Mouse (Mus musculus) heart, adult 2 months (tissue): ENCODE data around the gene Ube2o. TPM values are rescaled to one million over a fixed set of nuclear protein-coding genes. Genes with fewer than 3 reads are reported as not detected.

Experiments
- DNase-seq, 2 experiments: peaks; one replicate each; pipeline ENCODE4 v3.0.0; 2021
- H3K27ac ChIP-seq: fragments of 200-600 bp; 2 replicates; pipeline ENCODE4 v1.8.1; 2022
- H3K27me3 ChIP-seq: fragments of 200-500 bp; 2 replicates; pipeline ENCODE4 v1.6.1; 2012; ENCODE audit warnings: mild to moderate bottlenecking, low read length, inconsistent platforms, mixed read lengths; ENCODE audit not compliant: control insufficient read depth, insufficient read depth
- H3K36me3 ChIP-seq: fragments of 200-500 bp; 2 replicates; pipeline ENCODE4 v1.6.1; 2012; ENCODE audit warnings: low read length, inconsistent platforms; ENCODE audit not compliant: control insufficient read depth, insufficient read depth
- H3K4me1 ChIP-seq: fragments of 200-500 bp; 2 replicates; pipeline ENCODE4 v1.6.1; 2011; ENCODE audit warnings: low read length; ENCODE audit not compliant: control insufficient read depth, insufficient read depth
- H3K4me3 ChIP-seq: fragments of 200-600 bp; 2 replicates; pipeline ENCODE4 v1.8.1; 2022
- H3K79me2 ChIP-seq: fragments of 200-500 bp; replicated peaks from 2 replicates; pipeline ENCODE4 v1.6.1; 2012; ENCODE audit warnings: mild to moderate bottlenecking, inconsistent platforms, low read length, moderate library complexity, mixed read lengths; ENCODE audit not compliant: control insufficient read depth, insufficient read depth
- H3K9ac ChIP-seq: fragments of 200-500 bp; 2 replicates; pipeline ENCODE4 v1.6.1; 2012; ENCODE audit warnings: low read depth, mild to moderate bottlenecking, control low read depth, inconsistent platforms, low read length, mixed read lengths
- CTCF ChIP-seq: fragments of 200-600 bp; IDR thresholded peaks from 2 replicates; pipeline ENCODE4 v1.8.1; 2022; ENCODE audit warnings: antibody characterized with exemption, mild to moderate bottlenecking, moderate library complexity
- EP300 ChIP-seq: fragments of 200-500 bp; IDR thresholded peaks from 2 replicates; pipeline ENCODE4 v1.6.1; 2011; ENCODE audit warnings: low read depth, low read length, control low read depth; ENCODE audit not compliant: insufficient read depth
- POLR2A ChIP-seq: fragments of 200-500 bp; IDR thresholded peaks from 2 replicates; pipeline ENCODE4 v1.6.1; 2011; ENCODE audit warnings: mild to moderate bottlenecking, low read depth, low read length, control low read depth; ENCODE audit not compliant: insufficient read depth
- WGBS: fragments of 180-500 bp; shearing (Covaris S2); methylation state at CpG from one replicate; pipeline ENCODE4 v1.1.7; 2018; 5-methylcytosine and 5-hydroxymethylcytosine counted together
- intact Hi-C: fragments of 180-260 bp; cut with DNase I; formaldehyde crosslinking; loops from one replicate; pipeline ENCODE4 v1.15.1; 2025
- polyA plus RNA-seq: library from polyadenylated mRNA; depleted of rRNA; stranded (reverse); fragments of >200 nt; gene quantifications from 2 replicates; pipeline ENCODE4 v1.2.3, GENCODE M21; 2012
- total RNA-seq, 2 experiments: library from RNA; stranded (reverse); gene quantifications; 2 replicates each; pipeline ENCODE4 v1.2.3; 2021

Ube2o gene
- total and polyA plus RNA-seq, 3 experiments: 24.8 to 36.3 (median 26.4) TPM

DNA sequence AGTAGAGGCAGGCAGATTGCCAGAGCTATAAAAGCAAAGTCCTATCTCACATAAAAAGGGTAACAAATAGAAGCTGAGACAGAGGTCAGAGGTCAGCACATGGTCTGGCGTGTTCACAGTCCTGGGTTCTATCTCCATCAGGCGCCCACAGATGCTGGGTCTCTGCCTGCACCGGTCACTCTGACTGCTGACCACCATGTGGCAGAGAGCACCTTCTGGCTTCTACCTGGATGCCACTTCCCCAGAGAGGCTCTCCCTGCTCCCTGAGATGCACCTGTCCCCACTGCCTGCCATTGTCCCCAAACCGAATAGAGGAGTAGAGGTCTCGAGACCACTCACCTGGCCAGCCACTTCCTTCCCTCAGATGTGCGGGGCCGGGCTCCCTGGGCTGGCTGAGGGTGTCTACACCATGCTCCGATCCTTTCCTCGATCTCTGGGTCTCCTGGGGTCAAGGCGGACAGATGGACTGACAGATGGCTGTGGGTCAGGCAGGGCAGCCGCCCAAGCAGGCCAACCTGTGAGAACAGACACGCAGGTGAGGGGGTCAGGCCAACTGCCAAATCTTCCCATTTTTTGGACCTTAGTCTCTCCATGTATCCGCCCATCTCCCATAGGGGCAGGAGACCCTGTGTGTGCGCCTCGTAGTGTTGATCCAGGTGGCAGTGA lies 28.9 kb upstream of the Ube2o start:
- Histone ChIP-seq H3K4me3 (no peak overlapping the region), H3K79me2 (peaks cover 5% of the 10 kb centered on the region), H3K27ac (no peak overlapping the region), H3K4me1 (peaks cover 8% of the 10 kb centered on the region), H3K36me3 (no peaks in the 10 kb centered on the region), H3K27me3 (no peaks in the 10 kb centered on the region), H3K9ac (no peak overlapping the region)
- TF ChIP-seq POLR2A (no peak), EP300 (no peak), CTCF (no peak)
- WGBS: 84% methylated on average over 15 of the region's 15 CpGs
- no peak for DNase-seq
- intact Hi-C loops: no loop called here

DNA sequence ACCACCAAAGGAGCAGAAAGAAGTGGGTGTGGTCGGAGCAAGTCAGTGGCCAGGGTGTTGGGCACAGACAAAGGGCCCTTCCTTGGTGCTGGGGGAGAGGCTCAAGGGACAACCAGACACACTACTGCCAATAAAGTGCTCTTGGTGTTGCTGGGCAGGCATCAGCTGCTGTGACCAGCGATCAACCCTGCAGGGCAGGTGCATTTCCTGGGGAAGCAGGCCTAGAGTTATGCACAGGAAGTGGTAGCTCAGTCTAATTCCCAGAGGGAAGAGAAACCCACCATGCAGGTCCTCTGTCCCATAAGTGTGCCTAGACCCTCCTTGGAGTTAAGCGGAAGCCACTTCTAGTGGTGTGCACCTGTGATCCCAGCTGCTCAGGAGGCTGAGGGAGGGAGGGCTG lies 26.5 kb upstream of the Ube2o start:
- Histone ChIP-seq H3K4me1 (no peaks in the 10 kb centered on the region; the same call in 1 of the 2 replicates), H3K27me3 (no peaks in the 10 kb centered on the region), H3K9ac (no peak overlapping the region), H3K36me3 (no peaks in the 10 kb centered on the region), H3K27ac (no peak overlapping the region), H3K79me2 (peaks cover 5% of the 10 kb centered on the region), H3K4me3 (no peak overlapping the region)
- TF ChIP-seq CTCF (no peak), POLR2A (no peak), EP300 (no peak)
- WGBS: 82% methylated on average over 3 of the region's 3 CpGs
- intact Hi-C loops: no loop called here
- no peak for DNase-seq

GRCm38 (mm10) chr11:116604097-116604496 lies 22.9 kb upstream of the Ube2o start:
- Histone ChIP-seq H3K4me3 (no peak overlapping the region), H3K27me3 (no peaks in the 10 kb centered on the region), H3K9ac (no peak overlapping the region), H3K4me1 (no peaks in the 10 kb centered on the region), H3K27ac (no peak overlapping the region), H3K36me3 (no peaks in the 10 kb centered on the region), H3K79me2 (peaks cover 3% of the 10 kb centered on the region)
- WGBS: 92% methylated on average over 12 of the region's 12 CpGs
- intact Hi-C loops: no loop called here
- no peak for TF ChIP-seq EP300
- no peak for TF ChIP-seq CTCF
- TF ChIP-seq POLR2A: no peak
- DNase-seq: no peak

- Histone ChIP-seq H3K79me2 (peaks cover 1% of the 10 kb centered on the region), H3K27ac (no peak overlapping the region), H3K9ac (no peak overlapping the region), H3K27me3 (no peaks in the 10 kb centered on the region), H3K4me3 (no peak overlapping the region), H3K36me3 (no peaks in the 10 kb centered on the region), H3K4me1 (no peaks in the 10 kb centered on the region)
- DNase-seq: peak in 1 of 2 experiments; percentile 52
- WGBS: 87% methylated on average over 10 of the region's 10 CpGs
- TF ChIP-seq CTCF (peak; percentile 72), EP300 (0 out of 2 replicates have a peak, but pooled peaks have one; percentile 19), POLR2A (no peak)
- intact Hi-C loops: loop anchor here (1.0 kb wide), 1 partner anchor 26 kb away; no protein-coding TSS in a partner anchor
These were observed 22.1 kb upstream of the Ube2o start for GRCm38 (mm10) chr11:116603339-116603738.

GRCm38 (mm10) chr11:116602043-116602442 lies 20.8 kb upstream of the Ube2o start:
- H3K4me3 ChIP-seq: no peak overlapping the region
- no peaks in the 10 kb centered on the region for H3K4me1 ChIP-seq
- TF ChIP-seq EP300: no peak
- no peak for TF ChIP-seq CTCF
- intact Hi-C loops: no loop called here
- H3K27me3 ChIP-seq: no peaks in the 10 kb centered on the region
- no peak overlapping the region for H3K27ac ChIP-seq
- no peaks in the 10 kb centered on the region; the same call in 1 of the 2 replicates for H3K79me2 ChIP-seq
- H3K9ac ChIP-seq: no peak overlapping the region
- H3K36me3 ChIP-seq: no peaks in the 10 kb centered on the region
- no peak for DNase-seq
- whole genome bisulfite sequencing: 90% methylated on average over 8 of the region's 8 CpGs

- Histone ChIP-seq H3K36me3 (no peaks in the 10 kb centered on the region), H3K9ac (no peak overlapping the region), H3K4me3 (no peak overlapping the region), H3K4me1 (no peaks in the 10 kb centered on the region), H3K27ac (no peak overlapping the region), H3K27me3 (no peaks in the 10 kb centered on the region), H3K79me2 (no peaks in the 10 kb centered on the region)
- WGBS: 95% methylated on average over 8 of the region's 8 CpGs
- TF ChIP-seq EP300: no peak
- no peak for TF ChIP-seq CTCF
- TF ChIP-seq POLR2A: no peak
- DNase-seq: no peak
- intact Hi-C loops: no loop called here
These were observed 19.9 kb upstream of the Ube2o start for GRCm38 (mm10) chr11:116601166-116601565.
